Mouse (Mus musculus): Measurements from ENCODE around the gene Dach1. TPM values are rescaled to one million over a fixed set of nuclear protein-coding genes. Genes with fewer than 3 reads are reported as not detected.

Dach1 gene
- polyA plus RNA-seq (2015; fragmentation: Nextera tagmentation; extraction: Ambion mirVana), result 13.6 and 14.6 TPM in 2 replicates

- no peaks in the 10 kb centered on the region for H3K36me3 ChIP-seq
- H3K4me2 ChIP-seq (replicated peaks), result peak within 1 kb of the TSS; percentile 77
- peak; percentile 82 for ATAC-seq
- H3K27ac ChIP-seq, result peak within 1 kb of the TSS; percentile 96
- H3K4me1 ChIP-seq (replicated peaks), result peaks cover 41% of the 10 kb centered on the region
- no peaks in the 10 kb centered on the region for H3K9me3 ChIP-seq
- H3K9ac ChIP-seq (replicated peaks), result peak within 1 kb of the TSS; percentile 95
- under 1% methylated on average over 32 of the region's 32 CpGs for WGBS
- H3K27me3 ChIP-seq, result no peaks in the 10 kb centered on the region
- H3K4me3 ChIP-seq (replicated peaks), result peak within 1 kb of the TSS; percentile 95
Measured at GRCm38 (mm10) chr14:98169421-98170076, at the start of gene Dach1. Gene Dach1 (minus strand): TSS chr14:98169765.

GRCm38 (mm10) chr14:98200089-98200488 is 30.5 kb upstream of the Dach1 start:
- ATAC-seq, result no peak
- Histone ChIP-seq H3K27ac (no peak overlapping the region), H3K27me3 (no peaks in the 10 kb centered on the region), H3K9me3 (no peaks in the 10 kb centered on the region), H3K4me1 (replicated peaks) (no peaks in the 10 kb centered on the region), H3K9ac (replicated peaks) (no peak overlapping the region), H3K4me3 (replicated peaks) (no peak overlapping the region), H3K36me3 (no peaks in the 10 kb centered on the region), H3K4me2 (replicated peaks) (no peak overlapping the region)
- WGBS, result 92% methylated on average over 3 of the region's 3 CpGs

GRCm38 (mm10) chr14:98181545-98181944 is 12.0 kb upstream of the Dach1 start:
- Histone ChIP-seq H3K4me1 (replicated peaks) (0 out of 2 replicates have a peak, but pooled peaks cover 2% of the 10 kb centered on the region), H3K36me3 (no peaks in the 10 kb centered on the region), H3K27me3 (no peaks in the 10 kb centered on the region), H3K9me3 (no peaks in the 10 kb centered on the region), H3K9ac (replicated peaks) (no peak overlapping the region), H3K27ac (no peak overlapping the region), H3K4me2 (replicated peaks) (no peak overlapping the region), H3K4me3 (replicated peaks) (no peak overlapping the region)
- ATAC-seq, result 0 out of 2 replicates have a peak, but pooled peaks have one; percentile 48
- 2% methylated on average over 1 of the region's 1 CpGs for WGBS

GRCm38 (mm10) chr14:98173831-98174230 is 4.3 kb upstream of the Dach1 start:
- Histone ChIP-seq H3K4me2 (replicated peaks) (no peak overlapping the region), H3K9ac (replicated peaks) (no peak overlapping the region), H3K4me3 (replicated peaks) (no peak overlapping the region), H3K27ac (no peak overlapping the region), H3K9me3 (no peaks in the 10 kb centered on the region), H3K36me3 (no peaks in the 10 kb centered on the region), H3K27me3 (no peaks in the 10 kb centered on the region), H3K4me1 (replicated peaks) (peaks cover 22% of the 10 kb centered on the region)
- ATAC-seq, result no peak
- 9% methylated on average over 2 of the region's 2 CpGs for WGBS

- Histone ChIP-seq H3K9me3 (no peaks in the 10 kb centered on the region), H3K4me3 (replicated peaks) (peak overlapping the region; percentile 22), H3K9ac (replicated peaks) (0 out of 2 replicates have a peak overlapping the region, but pooled peaks have one; percentile 19), H3K27me3 (no peaks in the 10 kb centered on the region), H3K36me3 (no peaks in the 10 kb centered on the region), H3K27ac (0 out of 2 replicates have a peak overlapping the region, but pooled peaks have one; percentile 36), H3K4me2 (replicated peaks) (peak overlapping the region; percentile 45), H3K4me1 (replicated peaks) (peaks cover 23% of the 10 kb centered on the region)
- ATAC-seq, result no peak
- WGBS, result 2% methylated on average over 5 of the region's 5 CpGs
Measured at GRCm38 (mm10) chr14:98172394-98172905, 2.9 kb upstream of the Dach1 start.

GRCm38 (mm10) chr14:98171861-98172260 is 2.3 kb upstream of the Dach1 start:
- WGBS, result 6% methylated on average over 5 of the region's 5 CpGs
- H3K27ac ChIP-seq, result no peak overlapping the region
- no peaks in the 10 kb centered on the region for H3K36me3 ChIP-seq
- no peaks in the 10 kb centered on the region for H3K27me3 ChIP-seq
- no peaks in the 10 kb centered on the region for H3K9me3 ChIP-seq
- peak overlapping the region; percentile 45 for H3K4me2 ChIP-seq (replicated peaks)
- peaks cover 28% of the 10 kb centered on the region for H3K4me1 ChIP-seq (replicated peaks)
- H3K4me3 ChIP-seq (replicated peaks), result peak overlapping the region; percentile 20; the same call in 1 of the 2 replicates
- no peak for ATAC-seq
- H3K9ac ChIP-seq (replicated peaks), result no peak overlapping the region

- Histone ChIP-seq H3K9me3 (no peaks in the 10 kb centered on the region), H3K27ac (peak overlapping the region; percentile 96), H3K4me3 (replicated peaks) (peak overlapping the region; percentile 95), H3K4me2 (replicated peaks) (peak overlapping the region; percentile 77), H3K4me1 (replicated peaks) (peaks cover 45% of the 10 kb centered on the region), H3K36me3 (no peaks in the 10 kb centered on the region), H3K27me3 (no peaks in the 10 kb centered on the region), H3K9ac (replicated peaks) (peak overlapping the region; percentile 95)
- WGBS, result under 1% methylated on average over 40 of the region's 45 CpGs
- ATAC-seq, result peak; percentile 32
Measured at GRCm38 (mm10) chr14:98168908-98169401, 610 bp downstream of the Dach1 start.

GRCm38 (mm10) chr14:98168039-98168907 is 1.3 kb downstream of the Dach1 start:
- peak overlapping the region; percentile 77 for H3K4me2 ChIP-seq (replicated peaks)
- H3K27ac ChIP-seq, result peak overlapping the region; percentile 96
- ATAC-seq, result peak; percentile 65
- no peaks in the 10 kb centered on the region for H3K9me3 ChIP-seq
- no peaks in the 10 kb centered on the region for H3K36me3 ChIP-seq
- no peaks in the 10 kb centered on the region for H3K27me3 ChIP-seq
- H3K4me1 ChIP-seq (replicated peaks), result peaks cover 45% of the 10 kb centered on the region
- peak overlapping the region; percentile 95 for H3K9ac ChIP-seq (replicated peaks)
- H3K4me3 ChIP-seq (replicated peaks), result peak overlapping the region; percentile 95
- under 1% methylated on average over 41 of the region's 48 CpGs for WGBS

GRCm38 (mm10) chr14:98167186-98168038 is 2.2 kb downstream of the Dach1 start:
- H3K4me3 ChIP-seq (replicated peaks), result peak overlapping the region; percentile 95
- H3K27me3 ChIP-seq, result no peaks in the 10 kb centered on the region
- WGBS, result under 1% methylated on average over 33 of the region's 33 CpGs
- peak; percentile 49 for ATAC-seq
- peak overlapping the region; percentile 77 for H3K4me2 ChIP-seq (replicated peaks)
- H3K9ac ChIP-seq (replicated peaks), result peak overlapping the region; percentile 95
- H3K4me1 ChIP-seq (replicated peaks), result peaks cover 44% of the 10 kb centered on the region
- peak overlapping the region; percentile 96 for H3K27ac ChIP-seq
- no peaks in the 10 kb centered on the region for H3K36me3 ChIP-seq
- no peaks in the 10 kb centered on the region for H3K9me3 ChIP-seq

GRCm38 (mm10) chr14:98166318-98166976 is 3.1 kb downstream of the Dach1 start:
- no peak for ATAC-seq
- Histone ChIP-seq H3K4me2 (replicated peaks) (peak overlapping the region; percentile 77), H3K27me3 (no peaks in the 10 kb centered on the region), H3K36me3 (no peaks in the 10 kb centered on the region), H3K4me1 (replicated peaks) (peaks cover 37% of the 10 kb centered on the region), H3K9ac (replicated peaks) (peak overlapping the region; percentile 95), H3K9me3 (no peaks in the 10 kb centered on the region), H3K27ac (peak overlapping the region; percentile 96), H3K4me3 (replicated peaks) (peak overlapping the region; percentile 95)
- 39% methylated on average over 10 of the region's 10 CpGs for WGBS

GRCm38 (mm10) chr14:98156753-98157152 is 12.8 kb downstream of the Dach1 start:
- Histone ChIP-seq H3K27ac (no peak overlapping the region), H3K9me3 (no peaks in the 10 kb centered on the region), H3K27me3 (no peaks in the 10 kb centered on the region), H3K36me3 (no peaks in the 10 kb centered on the region), H3K4me3 (replicated peaks) (no peak overlapping the region), H3K9ac (replicated peaks) (no peak overlapping the region), H3K4me2 (replicated peaks) (no peak overlapping the region), H3K4me1 (replicated peaks) (peaks cover 24% of the 10 kb centered on the region)
- peak; percentile 38 for ATAC-seq
- WGBS, result 14% methylated on average over 7 of the region's 7 CpGs

Measured in midbrain, embryonic 13.5 days (tissue).